Mouse (Mus musculus) stomach, postnatal 0 days (tissue): ENCODE results near the gene Ndufaf8.

Experiments used
- CTCF ChIP-seq: IDR thresholded peaks from 2 replicates; pipeline ENCODE4 v1.5.1; 2016; ENCODE audit warnings: antibody characterized with exemption, low read depth, mild to moderate bottlenecking, moderate library complexity
- EP300 ChIP-seq: optimal IDR thresholded peaks from 2 replicates; pipeline ENCODE3; 2016; ENCODE audit warnings: antibody characterized with exemption

DNA sequence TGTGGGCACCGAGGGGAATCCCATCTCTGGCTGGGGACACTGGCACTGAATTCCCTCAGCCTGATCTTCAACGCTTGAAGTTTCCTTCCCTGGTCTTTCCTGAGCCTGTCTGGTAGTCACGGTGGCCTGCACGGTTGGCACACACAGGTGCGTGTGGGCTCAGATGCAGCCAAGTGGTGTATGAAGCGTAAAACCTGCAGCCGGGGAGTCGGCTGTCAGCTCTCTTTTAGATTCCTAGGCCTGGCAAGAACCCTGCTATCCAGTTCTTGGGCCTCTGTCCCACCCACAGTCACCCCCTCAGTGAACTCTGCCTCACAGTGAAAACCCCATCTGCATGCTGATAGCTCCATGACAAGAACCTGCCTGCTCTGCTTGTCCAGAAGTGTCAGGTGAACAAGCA is 38.1 kb upstream of the Ndufaf8 start:
- TF ChIP-seq CTCF (no peak), EP300 (no peak)
